Mouse (Mus musculus): ENCODE results near the gene F2r. TPM values are rescaled to one million over a fixed set of nuclear protein-coding genes. Genes with fewer than 3 reads are reported as not detected.

F2r gene
- total RNA-seq, 4 experiments from 2014 or later, result 2.6 to 7.7 (median 3.5) TPM

Other genes with a start within 250 kb of the F2r start
- gene Aggf1, start 243.1 kb downstream of the F2r start, total RNA-seq (2022), result 10 to 100 TPM; 15.6 to 19.1 (median 17.5) TPM
- not detected for gene Crhbp, start 173.6 kb downstream of the F2r start, total RNA-seq (2022)
- 1 to 10 TPM in 2 of 4 experiments, not detected in 2; 1.2 to 1.6 TPM for gene S100z, start 139.8 kb downstream of the F2r start, total RNA-seq (2022)
- under 1 TPM; 0.13 to 0.99 (median 0.24) TPM for gene F2rl1, start 93.3 kb downstream of the F2r start, total RNA-seq (2022)
- gene F2rl2, start 78.4 kb upstream of the F2r start, total RNA-seq (2022), result not detected

Data from gastrocnemius, adult 8-10 months (tissue).